Mouse (Mus musculus): Measurements from ENCODE around the gene Metrnl. TPM values are rescaled to one million over a fixed set of nuclear protein-coding genes. Genes with fewer than 3 reads are reported as not detected.

Metrnl gene
- polyA plus RNA-seq (2012; fragmentation: generic; extraction: Trizol): 10 to 100 TPM; 34.1 to 39.6 TPM

DNA sequence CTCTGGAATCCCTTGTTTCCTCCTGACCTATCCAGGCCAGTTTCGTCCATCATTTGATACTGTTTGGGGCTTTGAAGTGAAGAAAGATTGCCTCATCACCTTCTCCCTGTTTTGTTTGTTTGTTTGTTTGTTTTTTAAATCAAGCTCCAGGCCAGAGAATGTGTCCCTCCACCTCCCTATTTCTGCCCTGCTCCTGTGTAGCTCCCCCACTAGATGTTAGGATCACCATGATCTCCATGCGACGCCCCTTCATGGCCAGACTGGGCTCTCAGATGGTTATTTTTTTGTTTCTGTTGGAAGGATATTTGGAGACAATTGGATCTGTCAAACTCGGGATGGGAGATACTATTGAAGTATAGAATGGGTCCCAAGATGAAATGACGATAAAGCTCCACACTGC lies at the start of gene Metrnl:
Metrnl (plus strand) TSS at position 301 of the 400 bp plus-strand sequence.

DNA sequence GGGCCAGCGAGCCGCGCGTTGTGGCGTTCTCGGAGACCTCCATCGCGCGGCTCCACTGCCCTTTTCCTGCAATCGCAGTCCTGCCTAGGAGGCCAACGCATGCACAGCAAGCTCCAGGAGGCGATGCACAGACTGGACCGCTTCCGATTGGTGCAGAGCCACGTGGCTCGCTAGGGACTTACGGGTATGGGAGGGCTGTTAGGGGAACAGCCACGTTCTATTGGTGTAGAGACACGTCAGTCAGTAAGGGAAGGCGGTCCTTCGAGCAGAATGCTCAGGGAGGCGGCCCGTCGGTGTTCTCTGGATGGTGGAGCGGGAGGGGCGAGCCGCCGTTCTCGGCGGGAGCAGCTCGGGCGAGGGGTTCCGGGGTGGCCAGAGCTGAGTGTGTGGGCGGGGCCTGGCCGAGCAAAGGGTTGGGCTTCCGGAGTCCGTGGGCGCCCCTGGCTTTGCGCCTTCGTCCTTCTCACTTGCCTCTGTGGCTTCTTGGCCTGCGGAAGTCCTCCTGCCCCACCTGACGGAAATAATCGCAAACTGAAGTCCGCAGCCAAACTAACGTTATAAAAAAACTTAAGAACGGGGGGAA lies 28.3 kb upstream of the Metrnl start, which contains the start of gene B3gntl1:
B3gntl1 (minus strand) TSS at position 164 of the 583 bp plus-strand sequence.

Other genes starting within 250 kb of the Metrnl start
- gene Tbcd, start 249.6 kb upstream of the Metrnl start, polyA plus RNA-seq (2012; fragmentation: generic; extraction: Trizol): 100 to 1,000 TPM in 1 of 2 experiments, 10 to 100 TPM in 1; 75.8 to 127 TPM
- gene Zfp750, start 182.2 kb upstream of the Metrnl start, polyA plus RNA-seq (2012; fragmentation: generic; extraction: Trizol): under 1 TPM; 0.04 to 0.09 TPM
- 1 to 10 TPM; 1.7 to 7.4 TPM for gene B3gntl1, start 28.4 kb upstream of the Metrnl start, polyA plus RNA-seq (2012; fragmentation: generic; extraction: Trizol)
- gene Ptchd3, start 128.7 kb downstream of the Metrnl start, polyA plus RNA-seq (2012; fragmentation: generic; extraction: Trizol): not detected

All from C3H10T1/2 (cell line).